Mouse (Mus musculus): ENCODE data around the gene Cd300a. TPM values are rescaled to one million over a fixed set of nuclear protein-coding genes. Genes with fewer than 3 reads are reported as not detected.
"Not testable (repeated sequence)": the region's sequence is repeated elsewhere in the genome, so short reads cannot be mapped to it uniquely, and the experiment has no call there.

Gene Cd300a
- polyA plus RNA-seq, 1 experiment = 0.91 TPM

- Histone ChIP-seq H3K27me3 (replicated peaks; ENCODE audit: control insufficient read depth, insufficient read depth, low read length) (no peaks in the 10 kb centered on the region), H3K36me3 (ENCODE audit: control insufficient read depth, insufficient read depth, low read length) (no peaks in the 10 kb centered on the region), H3K4me1 (ENCODE audit: control insufficient read depth, insufficient read depth, low read length) (no peaks in the 10 kb centered on the region), H3K27ac (ENCODE audit: insufficient read depth, low read depth, low read length) (no peak overlapping the region), H3K4me3 (ENCODE audit: insufficient read depth, low read depth, low read length) (no peak overlapping the region)
- no peak for TF ChIP-seq POLR2A (IDR thresholded peaks at IDR 0.05; ENCODE audit: low read depth, low read length)
- no peak for TF ChIP-seq CTCF (conservative IDR thresholded peaks at IDR 0.05; ENCODE audit: insufficient read depth, insufficient read length, low read depth, low read length)
- no peak for DNase-seq
- WGBS = 68% methylated on average over 4 of the region's 4 CpGs
Measured at GRCm38 (mm10) chr11:114908086-114908485, 18.2 kb downstream of the Cd300a start.

- not testable (repeated sequence) for H3K4me3 ChIP-seq (ENCODE audit: insufficient read depth, low read depth, low read length); H3K27ac ChIP-seq (ENCODE audit: insufficient read depth, low read depth, low read length); DNase-seq; H3K4me1 ChIP-seq (ENCODE audit: control insufficient read depth, insufficient read depth, low read length); H3K27me3 ChIP-seq (replicated peaks; ENCODE audit: control insufficient read depth, insufficient read depth, low read length); H3K36me3 ChIP-seq (ENCODE audit: control insufficient read depth, insufficient read depth, low read length)
- WGBS = 39% methylated on average over 3 of the region's 3 CpGs
- peak; percentile 34; the same call in 1 of the 2 replicates for TF ChIP-seq CTCF (conservative IDR thresholded peaks at IDR 0.05; ENCODE audit: insufficient read depth, insufficient read length, low read depth, low read length)
Measured at GRCm38 (mm10) chr11:114909538-114909937, 19.7 kb downstream of the Cd300a start.

- Histone ChIP-seq H3K4me1 (ENCODE audit: control insufficient read depth, insufficient read depth, low read length) (no peaks in the 10 kb centered on the region), H3K36me3 (ENCODE audit: control insufficient read depth, insufficient read depth, low read length) (no peaks in the 10 kb centered on the region), H3K27me3 (replicated peaks; ENCODE audit: control insufficient read depth, insufficient read depth, low read length) (no peaks in the 10 kb centered on the region), H3K27ac (ENCODE audit: insufficient read depth, low read depth, low read length) (no peak overlapping the region), H3K4me3 (ENCODE audit: insufficient read depth, low read depth, low read length) (no peak overlapping the region)
- peak; percentile 76 for DNase-seq
- WGBS = 12% methylated on average over 9 of the region's 9 CpGs
- TF ChIP-seq CTCF (conservative IDR thresholded peaks at IDR 0.05; ENCODE audit: insufficient read depth, insufficient read length, low read depth, low read length) (peak; percentile 93), POLR2A (IDR thresholded peaks at IDR 0.05; ENCODE audit: low read depth, low read length) (no peak)
Measured at GRCm38 (mm10) chr11:114912847-114913246, 23.0 kb downstream of the Cd300a start.

GRCm38 (mm10) chr11:114914978-114915377 is 25.1 kb downstream of the Cd300a start:
- Histone ChIP-seq H3K4me3 (ENCODE audit: insufficient read depth, low read depth, low read length) (no peak overlapping the region), H3K36me3 (ENCODE audit: control insufficient read depth, insufficient read depth, low read length) (no peaks in the 10 kb centered on the region), H3K27ac (ENCODE audit: insufficient read depth, low read depth, low read length) (no peak overlapping the region), H3K4me1 (ENCODE audit: control insufficient read depth, insufficient read depth, low read length) (no peaks in the 10 kb centered on the region), H3K27me3 (replicated peaks; ENCODE audit: control insufficient read depth, insufficient read depth, low read length) (no peaks in the 10 kb centered on the region)
- TF ChIP-seq POLR2A (IDR thresholded peaks at IDR 0.05; ENCODE audit: low read depth, low read length) (no peak), CTCF (conservative IDR thresholded peaks at IDR 0.05; ENCODE audit: insufficient read depth, insufficient read length, low read depth, low read length) (no peak)
- no peak for DNase-seq
- WGBS = 37% methylated on average over 7 of the region's 7 CpGs

- H3K36me3 ChIP-seq (ENCODE audit: control insufficient read depth, insufficient read depth, low read length) = no peaks in the 10 kb centered on the region
- H3K27me3 ChIP-seq (replicated peaks; ENCODE audit: control insufficient read depth, insufficient read depth, low read length) = no peaks in the 10 kb centered on the region
- 61% methylated on average over 6 of the region's 6 CpGs for WGBS
- no peak overlapping the region for H3K27ac ChIP-seq (ENCODE audit: insufficient read depth, low read depth, low read length)
- H3K4me3 ChIP-seq (ENCODE audit: insufficient read depth, low read depth, low read length) = no peak overlapping the region
- H3K4me1 ChIP-seq (ENCODE audit: control insufficient read depth, insufficient read depth, low read length) = no peaks in the 10 kb centered on the region
- TF ChIP-seq POLR2A (IDR thresholded peaks at IDR 0.05; ENCODE audit: low read depth, low read length) (no peak), CTCF (conservative IDR thresholded peaks at IDR 0.05; ENCODE audit: insufficient read depth, insufficient read length, low read depth, low read length) (no peak)
- no peak for DNase-seq
Measured at GRCm38 (mm10) chr11:114917120-114917519, 27.3 kb downstream of the Cd300a start.

GRCm38 (mm10) chr11:114922439-114922838 is 32.6 kb downstream of the Cd300a start:
- Histone ChIP-seq H3K36me3 (ENCODE audit: control insufficient read depth, insufficient read depth, low read length) (no peaks in the 10 kb centered on the region), H3K27ac (ENCODE audit: insufficient read depth, low read depth, low read length) (no peak overlapping the region), H3K4me3 (ENCODE audit: insufficient read depth, low read depth, low read length) (no peak overlapping the region), H3K27me3 (replicated peaks; ENCODE audit: control insufficient read depth, insufficient read depth, low read length) (no peaks in the 10 kb centered on the region), H3K4me1 (ENCODE audit: control insufficient read depth, insufficient read depth, low read length) (no peaks in the 10 kb centered on the region)
- WGBS = 74% methylated on average over 4 of the region's 4 CpGs
- no peak for TF ChIP-seq POLR2A (IDR thresholded peaks at IDR 0.05; ENCODE audit: low read depth, low read length)
- no peak for TF ChIP-seq CTCF (conservative IDR thresholded peaks at IDR 0.05; ENCODE audit: insufficient read depth, insufficient read length, low read depth, low read length)
- no peak for DNase-seq

GRCm38 (mm10) chr11:114923961-114924360 is 34.1 kb downstream of the Cd300a start:
- peak; percentile 13 for DNase-seq

GRCm38 (mm10) chr11:114929581-114929980 is 39.7 kb downstream of the Cd300a start:
- no peaks in the 10 kb centered on the region for H3K27me3 ChIP-seq (replicated peaks; ENCODE audit: control insufficient read depth, insufficient read depth, low read length)
- no peak overlapping the region for H3K27ac ChIP-seq (ENCODE audit: insufficient read depth, low read depth, low read length)
- TF ChIP-seq POLR2A (IDR thresholded peaks at IDR 0.05; ENCODE audit: low read depth, low read length) (no peak), CTCF (conservative IDR thresholded peaks at IDR 0.05; ENCODE audit: insufficient read depth, insufficient read length, low read depth, low read length) (no peak)
- 96% methylated on average over 2 of the region's 2 CpGs for WGBS
- DNase-seq = no peak
- no peaks in the 10 kb centered on the region for H3K36me3 ChIP-seq (ENCODE audit: control insufficient read depth, insufficient read depth, low read length)
- no peak overlapping the region for H3K4me3 ChIP-seq (ENCODE audit: insufficient read depth, low read depth, low read length)
- no peaks in the 10 kb centered on the region for H3K4me1 ChIP-seq (ENCODE audit: control insufficient read depth, insufficient read depth, low read length)

More at GRCm38 (mm10) chr11:114923961-114924360, 34.1 kb downstream of the Cd300a start:
- Histone ChIP-seq H3K27me3 (replicated peaks; ENCODE audit: control insufficient read depth, insufficient read depth, low read length) (no peaks in the 10 kb centered on the region), H3K4me3 (ENCODE audit: insufficient read depth, low read depth, low read length) (no peak overlapping the region), H3K27ac (ENCODE audit: insufficient read depth, low read depth, low read length) (no peak overlapping the region), H3K36me3 (ENCODE audit: control insufficient read depth, insufficient read depth, low read length) (no peaks in the 10 kb centered on the region), H3K4me1 (ENCODE audit: control insufficient read depth, insufficient read depth, low read length) (no peaks in the 10 kb centered on the region)
- 71% methylated on average over 4 of the region's 4 CpGs for WGBS
- TF ChIP-seq CTCF (conservative IDR thresholded peaks at IDR 0.05; ENCODE audit: insufficient read depth, insufficient read length, low read depth, low read length) (peak; percentile 61), POLR2A (IDR thresholded peaks at IDR 0.05; ENCODE audit: low read depth, low read length) (no peak)
